Mouse (Mus musculus) liver, adult 2 months (tissue): Measurements from ENCODE around the gene Ttll13.

Experiments used
- CTCF ChIP-seq: fragments of 200-500 bp; IDR thresholded peaks from 2 replicates; pipeline ENCODE4 v1.5.1; 2011; ENCODE audit warnings: low read depth, low read length, control low read depth
- POLR2A ChIP-seq: fragments of 200-500 bp; IDR thresholded peaks from 2 replicates; pipeline ENCODE4 v1.6.1; 2011; ENCODE audit warnings: low read length, control low read depth; ENCODE audit not compliant: insufficient read depth; ENCODE audit errors: extremely low read depth

DNA sequence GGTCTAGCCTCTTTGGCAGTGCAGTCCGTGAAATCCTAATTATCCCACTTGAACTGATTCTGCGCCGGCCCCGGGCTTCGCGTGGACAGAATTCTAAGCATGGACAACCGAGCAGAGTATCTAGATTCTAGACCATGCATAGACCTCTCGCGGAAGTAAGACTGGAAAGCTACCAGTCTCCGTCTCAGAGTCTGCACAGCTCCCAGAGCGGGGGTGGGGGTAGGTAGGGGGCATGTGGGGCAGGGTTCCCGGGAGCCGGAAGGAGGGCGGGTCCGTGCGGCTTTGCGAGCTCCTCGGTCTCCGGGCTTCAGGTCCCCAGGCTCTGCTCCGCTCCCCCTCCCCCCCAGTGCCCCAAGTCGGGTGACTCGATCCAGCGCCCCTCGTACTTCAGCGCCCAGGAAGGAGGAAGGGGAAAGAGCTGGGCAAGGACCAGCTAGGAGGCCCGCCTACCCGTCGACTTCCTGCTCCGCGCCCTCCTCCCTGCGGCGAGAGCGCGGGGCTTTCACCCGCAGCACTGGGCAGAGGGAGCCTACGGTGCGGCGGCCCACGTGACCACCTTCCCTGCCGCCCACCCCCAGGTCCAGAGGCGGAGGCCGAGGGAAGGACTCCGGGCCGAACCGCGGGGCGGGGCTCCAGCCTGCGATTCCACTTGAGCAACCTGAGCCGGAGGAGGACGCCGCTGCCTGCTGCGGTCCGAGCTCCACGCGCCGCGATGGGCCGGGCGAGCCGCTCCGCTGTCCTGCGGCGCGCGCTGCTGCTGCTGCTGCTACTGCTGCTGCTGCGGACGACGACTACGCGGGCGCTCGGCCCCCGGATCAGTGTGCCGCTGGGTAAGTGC lies 48.0 kb upstream of the Ttll13 start:
- TF ChIP-seq POLR2A, result no peak
- TF ChIP-seq CTCF, result no peak
